Mouse (Mus musculus) T-helper 1 cell (primary cell): ENCODE data around the gene Zg16.

Source experiments
- in situ Hi-C: fragments of 300-600 bp; cut with MboI, MseI; formaldehyde crosslinking; loops from one replicate; pipeline ENCODE4 v1.15.1; 2025; ENCODE audit warnings: high pct_unique_total_duplicates

Zg16 gene

DNA sequence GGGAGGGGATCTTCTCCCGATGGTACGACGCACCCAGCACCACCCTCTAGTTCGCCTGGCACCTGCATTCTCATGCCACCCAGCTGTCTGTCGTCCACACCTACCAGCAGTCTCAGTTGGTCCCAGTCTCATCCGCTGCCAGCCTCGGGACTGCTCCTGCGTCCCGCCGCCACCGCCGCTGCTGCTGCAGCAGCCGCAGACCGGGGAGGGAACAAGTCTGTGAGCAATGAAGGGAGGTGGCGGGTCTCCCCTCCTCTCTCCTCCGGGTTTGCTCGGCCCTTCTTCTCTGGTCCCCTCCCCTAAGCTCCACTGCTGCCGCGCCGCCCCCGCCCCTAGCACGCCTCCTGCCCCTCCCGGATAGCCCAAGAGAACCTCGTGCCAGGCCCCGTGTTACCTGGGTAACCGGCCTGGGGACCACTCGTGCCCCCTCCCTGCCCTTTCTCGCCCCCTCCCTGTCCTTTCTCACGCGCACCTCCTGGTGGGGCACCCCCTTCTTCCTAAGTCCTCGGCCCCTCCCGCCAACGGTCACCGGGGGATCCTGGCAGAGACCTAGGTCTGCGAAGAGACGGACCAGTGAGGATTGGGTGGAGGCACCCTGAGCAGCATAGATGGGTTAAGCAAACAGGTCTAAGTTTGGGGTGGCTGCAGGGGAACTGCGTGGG lies 66.1 kb downstream of the Zg16 start, which contains the start of the genes Gm42742 and Prrt2:
Gene Gm42742, minus strand, starts transcription at position 197 of the 662 bp plus-strand sequence.
Gene Prrt2, minus strand, starts transcription at position 311 of the 662 bp plus-strand sequence.
- in situ Hi-C loops = no loop called here

DNA sequence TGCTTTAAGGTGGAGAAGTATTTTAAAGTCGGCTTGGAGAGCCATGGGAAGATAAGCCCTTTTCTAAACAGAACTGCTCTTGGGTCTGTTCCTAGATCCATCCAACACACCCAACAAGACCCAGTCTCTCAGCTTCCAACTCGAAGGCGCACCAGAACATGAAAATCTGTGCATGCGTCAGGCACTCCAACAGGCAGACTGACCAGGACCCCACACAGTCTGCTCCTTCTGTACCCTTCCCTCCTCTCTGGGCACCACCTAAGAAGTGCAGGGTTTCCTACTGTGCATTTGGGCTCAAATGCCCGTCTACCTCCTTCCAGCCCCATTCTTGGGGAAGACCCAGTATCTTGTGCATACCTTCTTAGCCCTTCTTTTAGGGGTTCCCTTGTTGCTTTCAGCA lies 66.6 kb downstream of the Zg16 start:
- in situ Hi-C loops = no loop called here

DNA sequence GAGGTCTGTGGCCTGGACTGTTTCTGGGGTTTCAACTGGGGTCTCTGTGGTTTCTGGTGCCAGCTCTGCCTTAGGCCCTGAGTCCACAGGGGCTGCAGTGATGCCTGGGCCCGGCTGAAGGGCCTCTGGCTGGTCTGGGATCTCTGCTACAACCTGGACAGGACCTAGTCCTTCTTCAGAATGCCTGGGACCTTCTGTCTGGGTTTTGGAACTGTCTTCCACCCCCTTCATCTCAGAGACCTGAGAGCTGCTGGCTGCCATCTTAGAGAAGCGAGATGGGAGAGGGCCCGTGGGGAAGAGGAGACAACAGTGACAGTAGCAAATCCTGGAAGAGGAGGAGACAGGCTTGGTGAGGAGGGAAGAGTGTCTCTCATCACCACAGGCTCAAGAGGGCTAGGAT lies 67.1 kb downstream of the Zg16 start:
- in situ Hi-C loops = no loop called here

DNA sequence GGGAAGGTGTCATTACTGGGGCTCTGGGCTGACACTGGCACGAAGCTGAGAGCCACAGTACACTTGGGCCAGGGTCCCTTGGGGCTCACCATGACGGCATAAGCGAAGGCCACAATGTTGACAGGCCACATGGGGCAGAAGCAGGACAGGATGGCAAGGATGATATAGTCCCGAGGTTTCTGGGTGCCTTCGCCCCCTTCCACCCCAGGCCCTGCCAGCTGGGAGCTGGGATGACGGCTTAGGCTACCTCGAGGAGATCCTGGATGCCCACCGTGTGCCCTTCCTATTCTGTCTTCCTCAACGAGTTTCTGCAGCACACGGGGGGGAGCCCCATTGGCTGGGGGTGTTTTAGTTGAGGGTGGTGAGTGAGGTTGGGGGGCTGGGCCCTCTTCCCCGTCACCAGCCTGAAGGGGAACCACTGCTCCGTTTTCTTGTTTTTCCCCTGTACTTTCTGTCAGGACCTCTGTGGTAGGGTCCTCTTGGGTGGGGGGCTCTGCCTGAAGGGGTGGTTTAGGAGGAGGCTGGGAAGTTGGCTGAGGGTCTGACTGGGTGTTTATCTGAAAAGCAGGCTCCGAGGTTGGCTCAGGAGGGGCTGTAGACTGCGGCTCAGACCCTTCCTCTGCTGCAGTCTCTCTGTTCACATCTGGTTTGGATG lies 67.7 kb downstream of the Zg16 start:
- in situ Hi-C loops = no loop called here

DNA sequence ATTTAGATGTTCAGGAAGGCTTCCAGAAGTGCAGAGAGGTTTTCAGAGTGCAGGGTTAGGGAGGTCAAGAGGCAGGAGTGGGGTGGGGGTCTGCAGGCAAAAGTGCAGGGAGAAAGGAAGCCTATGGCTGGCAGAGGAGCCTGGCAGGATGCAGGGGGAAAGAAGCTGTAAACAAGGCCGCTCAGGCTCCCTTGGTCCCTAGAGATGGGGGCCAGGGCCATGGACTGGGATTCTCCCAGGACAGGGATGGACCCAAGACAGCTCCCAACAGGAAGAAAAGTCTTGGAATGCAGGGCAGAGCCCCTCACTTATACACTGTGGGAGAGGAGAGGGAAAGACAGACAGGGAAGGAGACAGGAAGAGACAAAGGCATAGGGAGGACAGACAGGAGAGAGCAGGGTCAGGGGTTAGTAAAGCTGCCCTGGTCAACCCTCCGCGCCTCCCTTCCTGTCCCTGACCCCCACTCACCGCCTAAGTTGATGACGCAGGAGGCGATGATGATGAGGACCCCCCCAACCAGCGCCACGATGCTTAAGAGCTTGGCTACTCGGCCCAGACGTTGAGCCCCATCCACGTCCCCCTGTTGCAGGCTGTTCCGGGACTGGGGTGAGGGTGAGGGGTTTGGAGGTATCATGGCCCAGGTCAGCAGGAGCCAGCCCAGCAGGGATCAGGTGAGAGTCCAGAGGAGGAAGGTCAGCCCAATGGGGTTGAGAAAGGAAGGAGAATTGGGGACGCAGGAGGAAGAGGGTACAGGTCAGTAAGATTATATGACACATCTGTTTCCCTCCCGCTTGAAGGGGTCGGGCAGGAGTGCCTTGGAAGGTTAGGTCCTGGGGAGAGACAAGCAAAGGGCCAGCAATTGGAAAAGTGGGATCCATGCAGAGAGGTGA lies 68.5 kb downstream of the Zg16 start:
- in situ Hi-C loops = no loop called here

DNA sequence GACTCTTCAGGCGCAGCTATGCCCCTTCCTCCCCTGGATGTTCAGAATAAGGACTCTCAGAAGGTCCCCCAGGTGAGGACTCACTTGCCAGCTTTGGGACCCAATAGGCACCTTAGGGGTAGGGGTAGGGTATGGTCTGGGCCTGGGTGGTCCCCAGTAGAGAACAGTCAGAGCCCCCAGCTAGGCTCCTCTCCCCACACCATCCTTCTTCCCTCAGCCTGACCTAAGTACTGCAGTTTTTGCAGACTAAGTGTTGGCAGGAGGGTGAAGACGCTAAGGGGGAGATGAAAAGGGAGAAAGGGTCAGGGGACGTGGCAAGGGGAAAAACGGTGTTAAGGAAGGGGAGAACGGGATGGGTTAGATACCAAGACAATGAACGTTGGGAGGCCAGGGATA lies 69.2 kb downstream of the Zg16 start:
- in situ Hi-C loops = no loop called here

DNA sequence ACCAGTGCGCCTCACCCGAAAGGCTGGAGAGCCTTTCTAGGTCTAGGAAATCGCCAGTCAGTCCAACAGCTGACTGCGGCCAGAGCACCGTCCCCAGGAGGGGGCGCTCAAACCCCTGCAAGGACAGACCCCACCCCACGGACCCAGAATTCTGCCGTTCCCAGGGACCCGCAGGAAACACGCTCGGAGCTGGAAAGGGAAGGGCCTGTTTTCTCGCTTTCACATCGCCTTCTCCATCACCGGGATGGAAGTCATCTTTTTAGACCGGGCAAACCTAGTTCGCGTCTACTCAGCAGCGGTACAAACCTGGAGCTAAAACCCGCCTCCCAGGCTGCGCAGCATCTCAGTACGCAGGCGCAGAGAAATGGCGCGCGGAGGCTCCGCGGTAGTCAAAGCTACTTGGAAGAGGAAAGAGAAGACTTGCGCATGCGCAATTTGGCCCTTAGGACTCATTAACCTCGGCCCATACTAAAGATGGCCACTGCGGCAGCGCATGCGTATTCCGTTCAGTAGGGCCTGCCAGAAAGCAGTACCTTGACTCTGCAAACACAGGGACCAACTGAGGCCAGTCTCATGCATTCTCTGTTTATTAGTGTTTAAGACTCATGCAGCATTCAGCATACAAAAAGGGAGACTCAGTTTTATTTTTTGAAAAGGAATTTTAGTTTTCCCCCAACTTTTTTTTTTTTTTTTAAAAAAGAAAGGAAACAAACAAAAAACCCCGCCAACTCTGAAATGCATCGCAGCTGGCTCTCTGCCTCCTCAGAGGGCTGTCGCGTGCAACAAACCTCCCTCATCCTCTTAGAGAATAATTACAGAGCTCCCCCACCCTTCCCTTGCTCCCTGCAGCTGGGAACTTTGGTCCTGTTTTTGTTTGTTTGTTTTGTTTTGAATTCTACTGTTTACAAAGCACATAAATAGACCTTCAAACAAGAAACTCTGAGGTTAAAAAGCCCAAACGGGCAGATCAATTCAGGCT lies 69.9 kb downstream of the Zg16 start, which contains the start of gene Pagr1a:
Gene Pagr1a, minus strand, starts transcription at position 382 of the 979 bp plus-strand sequence.
- in situ Hi-C loops = no loop called here

DNA sequence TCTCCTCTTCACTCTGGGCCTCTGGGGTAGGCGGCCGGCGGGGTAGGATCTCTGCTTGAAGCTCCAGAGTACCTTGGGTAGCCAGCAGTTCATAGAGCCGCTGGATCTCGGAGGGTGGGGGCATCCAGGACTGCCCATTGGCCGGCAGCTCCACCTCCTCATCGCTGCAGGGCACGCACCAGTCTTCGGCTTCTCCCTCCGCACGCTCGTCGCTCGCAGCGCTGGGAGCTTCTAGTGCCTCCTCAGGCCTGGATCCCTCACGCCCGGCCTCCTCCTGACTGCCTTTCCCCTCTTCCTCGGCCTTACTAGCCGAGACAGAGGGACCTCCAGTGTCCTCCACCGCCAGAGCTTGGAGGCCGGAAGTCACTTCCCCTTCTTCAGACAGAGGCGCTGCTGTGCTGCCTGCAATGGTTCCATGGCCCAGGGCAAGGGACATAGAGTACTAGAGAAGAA lies 70.6 kb downstream of the Zg16 start:
- in situ Hi-C loops = no loop called here

DNA sequence TGATC lies 70.8 kb downstream of the Zg16 start, which contains the start of gene Pagr1b:
Gene Pagr1b, minus strand, starts transcription at position 4 of the 5 bp plus-strand sequence.
- in situ Hi-C loops = no loop called here

DNA sequence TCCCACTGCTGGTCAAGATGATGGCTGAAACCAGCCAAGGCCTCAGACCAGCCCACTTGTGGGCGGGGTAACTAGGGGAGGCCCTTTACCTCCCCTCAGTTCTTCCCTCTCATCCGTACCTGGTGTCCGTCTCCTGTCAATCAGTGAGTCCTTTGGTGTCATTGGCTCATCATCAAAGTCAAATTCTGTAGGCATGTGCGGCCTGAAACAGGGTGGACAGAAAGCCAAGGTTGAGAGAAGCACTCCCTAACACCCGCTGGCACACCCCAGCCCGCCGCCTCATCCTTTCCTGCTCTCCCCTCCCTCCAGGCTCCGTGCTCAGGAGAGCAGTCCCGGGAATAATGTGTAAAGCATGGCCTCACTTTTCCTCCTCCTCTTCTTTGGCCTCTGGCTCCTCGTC lies 71.0 kb downstream of the Zg16 start:
- in situ Hi-C loops = no loop called here

DNA sequence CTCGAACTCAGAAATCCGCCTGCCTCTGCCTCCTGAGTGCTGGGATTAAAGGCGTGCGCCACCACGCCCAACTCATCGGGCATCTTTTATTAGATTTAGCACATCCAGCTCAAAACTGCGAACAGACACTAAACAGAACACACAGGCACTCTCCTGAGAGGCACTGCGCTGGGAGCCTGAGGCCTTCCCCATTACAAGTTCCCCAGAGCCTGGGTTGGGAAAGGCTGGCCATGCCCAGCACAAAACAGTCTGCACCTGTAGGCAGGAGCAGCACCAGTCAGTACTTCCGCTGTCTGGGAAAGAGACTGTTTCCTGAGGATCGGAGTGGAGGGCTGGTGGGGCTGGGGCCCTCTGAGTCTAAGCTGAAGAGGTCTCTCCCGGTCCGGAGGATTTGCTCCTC lies 72.1 kb downstream of the Zg16 start:
- in situ Hi-C loops = no loop called here

DNA sequence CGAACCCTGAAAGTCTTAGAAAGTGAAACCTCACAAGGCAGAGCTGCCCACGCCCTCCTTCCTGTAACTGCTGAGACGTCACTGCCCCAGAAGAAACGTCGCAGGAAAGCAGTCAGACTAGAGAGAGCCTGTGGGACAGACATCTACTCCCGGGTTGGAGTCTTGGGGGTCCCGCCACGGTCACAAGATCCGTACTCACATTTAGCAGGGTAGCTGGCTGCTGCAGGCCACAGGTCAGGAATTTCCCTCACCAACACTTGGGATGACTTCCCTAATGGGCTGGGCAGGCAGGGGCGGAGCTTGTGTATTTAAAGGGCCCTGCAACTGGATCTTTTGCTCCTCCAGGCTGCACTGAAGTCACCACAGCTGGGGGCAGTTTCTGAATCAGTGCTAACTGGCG lies 72.8 kb downstream of the Zg16 start, which contains the start of gene Mvp:
Gene Mvp, minus strand, starts transcription at position 302 of the 400 bp plus-strand sequence.
- in situ Hi-C loops = no loop called here

DNA sequence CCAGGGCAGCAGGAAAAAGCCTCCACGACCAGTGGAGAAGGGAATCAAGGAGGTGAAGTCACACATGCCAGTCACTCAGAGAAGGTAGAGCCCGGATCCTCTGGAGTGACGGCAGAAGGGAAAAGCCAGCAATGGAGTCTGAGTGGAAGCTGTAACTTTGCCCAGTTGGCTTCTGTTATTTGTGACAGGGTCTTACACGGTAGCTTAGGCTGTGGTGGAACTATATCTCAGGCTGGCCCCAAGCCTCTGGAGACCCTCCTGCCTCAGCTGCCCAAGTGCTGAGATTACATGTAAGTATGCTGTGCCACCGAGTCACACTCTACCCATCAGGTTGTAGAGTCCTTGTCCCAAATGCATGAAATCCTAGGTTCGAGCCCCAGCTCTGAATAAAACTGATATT lies 73.7 kb downstream of the Zg16 start:
- in situ Hi-C loops = no loop called here

DNA sequence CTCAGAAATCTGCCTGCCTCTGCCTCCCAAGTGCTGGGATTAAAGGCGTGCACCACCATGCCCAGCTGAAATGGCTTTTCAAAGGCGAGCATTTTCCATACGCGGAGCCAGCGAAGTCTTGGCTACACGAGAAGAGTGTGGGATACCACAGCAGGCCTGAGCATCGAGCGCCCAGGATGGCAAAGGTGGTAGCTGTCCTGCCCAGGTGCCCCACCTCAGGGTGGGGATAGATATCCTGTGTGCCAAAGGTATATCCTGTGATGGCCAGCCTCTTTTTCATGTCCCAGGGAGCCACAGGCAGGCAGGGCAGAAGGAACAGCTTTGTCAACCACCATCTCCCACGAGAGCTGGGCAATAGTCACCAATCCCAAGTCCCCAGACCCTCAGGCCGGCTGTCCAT lies 74.3 kb downstream of the Zg16 start:
- in situ Hi-C loops = no loop called here

DNA sequence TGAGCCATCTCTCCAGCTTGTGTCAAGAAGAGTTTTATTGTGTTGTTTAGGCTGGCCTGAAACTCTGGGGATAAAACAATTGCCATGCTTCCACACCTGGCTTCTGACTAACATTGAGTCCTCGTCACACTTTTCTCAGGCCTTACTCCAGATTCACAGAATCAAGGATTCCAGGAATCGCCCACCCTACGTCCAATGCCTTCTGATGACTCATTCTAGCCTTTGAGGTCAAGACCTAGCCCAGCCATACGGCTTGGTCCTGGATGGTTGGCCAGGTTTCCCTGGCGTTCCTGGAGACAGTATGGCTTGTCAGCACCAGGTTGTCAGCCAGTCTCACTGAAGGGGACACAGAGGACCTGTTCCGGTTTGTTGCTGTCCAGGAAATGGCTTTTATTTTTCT lies 74.8 kb downstream of the Zg16 start:
- in situ Hi-C loops = no loop called here

DNA sequence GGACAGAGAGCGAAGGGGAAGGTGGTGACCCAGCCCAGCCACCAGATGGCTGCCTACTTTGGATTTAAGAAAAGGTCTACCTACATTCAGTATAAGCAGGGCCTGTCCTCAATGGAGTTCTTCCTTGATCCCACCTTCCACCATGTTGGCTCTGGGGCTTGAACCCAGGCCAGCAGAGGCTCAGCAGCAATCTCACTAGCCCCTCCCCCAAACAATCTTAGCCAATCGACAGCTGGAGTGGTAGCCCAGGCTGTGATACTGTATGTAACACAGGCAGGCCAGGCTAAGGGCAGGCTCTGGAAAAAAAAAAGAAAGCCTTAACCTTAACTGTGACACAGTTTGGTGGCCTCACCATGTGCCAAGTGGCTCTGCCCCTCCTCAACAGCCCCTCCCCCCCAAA lies 75.4 kb downstream of the Zg16 start:
- in situ Hi-C loops = no loop called here

DNA sequence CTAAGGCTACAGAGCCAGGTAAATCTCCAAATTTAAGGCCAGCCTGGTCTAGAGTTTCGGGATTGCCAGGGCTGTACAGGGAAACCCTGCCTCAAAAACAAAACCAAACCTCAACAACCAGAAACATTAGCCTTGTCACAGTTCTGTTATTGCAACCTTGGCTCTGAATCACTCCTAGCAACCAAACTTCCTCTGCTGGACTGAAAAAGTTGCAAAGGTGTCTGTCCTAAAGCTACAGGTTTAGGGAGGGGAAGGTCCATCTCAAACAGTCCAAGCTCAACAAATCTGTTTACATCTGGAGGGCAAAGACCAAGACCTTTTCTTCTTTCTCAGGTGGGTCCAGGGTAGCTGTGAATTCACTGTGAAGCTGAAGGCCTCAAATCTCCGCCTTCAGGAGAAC lies 76.1 kb downstream of the Zg16 start:
- in situ Hi-C loops = no loop called here

DNA sequence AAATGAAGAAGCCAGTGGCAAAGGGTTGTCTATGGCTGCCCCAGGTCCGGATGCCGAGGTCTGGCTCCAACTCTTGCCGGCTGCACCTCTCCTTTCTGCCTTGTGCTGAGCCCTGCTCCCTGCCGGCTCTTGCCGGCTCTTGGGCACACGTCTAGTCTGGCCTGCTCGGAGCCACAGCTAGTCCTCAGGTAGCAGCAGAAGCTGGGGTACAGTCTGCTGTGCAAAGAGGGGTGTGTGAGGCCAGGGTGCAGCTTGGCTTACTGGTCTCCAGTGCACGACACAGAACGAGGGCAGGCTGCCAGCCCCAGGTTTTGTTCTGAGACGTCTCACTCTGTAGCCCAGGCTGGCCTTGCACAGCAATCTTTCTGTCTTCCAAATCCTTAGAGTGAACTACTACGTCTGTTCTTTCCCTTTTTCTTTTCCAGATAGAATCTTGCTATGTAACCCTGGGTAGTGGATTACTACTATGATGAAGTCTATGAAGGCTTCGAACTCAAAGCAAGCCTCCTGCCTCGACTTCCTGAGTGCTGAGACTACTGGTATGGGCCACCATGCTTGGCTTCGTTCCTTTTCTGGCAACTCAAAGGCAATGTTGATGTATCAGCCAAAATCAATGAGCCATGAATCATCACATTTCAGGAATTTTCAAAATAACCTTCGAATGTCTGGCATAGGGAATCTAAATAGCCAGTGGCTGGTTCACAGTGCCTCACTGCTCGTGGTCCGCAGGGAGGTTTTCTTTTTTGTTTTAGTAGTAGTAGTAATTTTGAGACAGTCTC lies 77.6 kb downstream of the Zg16 start:
- in situ Hi-C loops = no loop called here

DNA sequence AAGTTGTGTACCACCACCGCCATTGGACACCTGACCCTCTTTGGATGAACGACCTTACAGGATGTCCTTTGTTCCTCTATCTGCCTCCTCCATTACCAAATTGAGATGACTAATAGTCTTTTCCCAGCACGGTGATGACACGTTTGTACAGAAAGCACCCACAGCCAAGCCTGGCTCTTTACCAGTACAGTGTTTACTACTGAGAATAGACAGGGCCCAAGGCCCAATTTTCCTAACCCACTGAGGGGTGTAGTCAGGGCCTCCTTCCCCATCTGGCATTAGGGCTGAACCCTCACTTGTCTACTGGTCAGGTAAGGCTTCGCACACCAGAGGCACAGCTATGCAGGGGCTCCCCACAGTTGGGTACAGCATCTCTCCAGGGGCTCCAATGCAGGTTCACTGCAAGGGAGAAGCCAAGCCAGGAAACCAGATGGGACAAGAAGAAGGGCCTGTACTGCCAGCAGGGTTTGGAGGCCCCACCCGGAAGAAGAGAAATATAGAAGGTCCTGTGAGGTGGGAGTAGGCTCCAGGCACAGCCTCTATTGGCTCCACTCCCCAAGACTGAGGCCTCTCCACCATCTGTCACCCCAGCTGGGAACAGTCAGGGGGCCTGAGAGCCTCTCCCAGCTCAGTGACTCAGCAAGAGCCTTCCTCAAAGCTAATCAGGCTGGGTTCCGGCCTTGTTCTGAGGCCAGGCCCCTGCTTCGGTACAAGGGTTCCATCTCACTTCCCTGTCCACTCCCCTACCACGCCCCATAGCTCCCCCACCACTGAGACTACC lies 78.7 kb downstream of the Zg16 start:
- in situ Hi-C loops = no loop called here
